Mouse (Mus musculus) adrenal gland, postnatal 36 days (tissue): ENCODE data around the gene Edem3. TPM values are rescaled to one million over a fixed set of nuclear protein-coding genes. Genes with fewer than 3 reads are reported as not detected.
A peak's percentile ranks its signal among the peaks of the same experiment; 100 is the strongest.

Experiments used
- DNase-seq, 2 experiments: peaks; one replicate each; pipeline ENCODE4 v3.0.0; 2021; ENCODE audit warnings: mixed read lengths in 1 of 2
- long read RNA-seq, 2 experiments: library from polyadenylated mRNA; stranded (forward); transcript quantifications; one replicate each; pipeline ENCODE4 v2.0.0; 2021; ENCODE audit warnings: borderline sequencing depth in 2 of 2
- total RNA-seq, 2 experiments: library from RNA; stranded (reverse); gene quantifications; 2 replicates each; pipeline ENCODE4 v1.2.3; 2021

The Edem3 gene
- 100 to 1,000 TPM; 120 to 146 TPM for total RNA-seq
- long read RNA-seq, experiment 1, full-length matches to known transcripts, result 12 of 29 reads
- long read RNA-seq, experiment 1, partial matches to known transcripts, result 10 of 29 reads
- long read RNA-seq, experiment 1, other reads (novel, unspliced or antisense), result 7 of 29 reads
- long read RNA-seq, experiment 2, full-length matches to known transcripts, result 4 of 11 reads
- long read RNA-seq, experiment 2, partial matches to known transcripts, result 4 of 11 reads
- long read RNA-seq, experiment 2, other reads (novel, unspliced or antisense), result 3 of 11 reads

DNA sequence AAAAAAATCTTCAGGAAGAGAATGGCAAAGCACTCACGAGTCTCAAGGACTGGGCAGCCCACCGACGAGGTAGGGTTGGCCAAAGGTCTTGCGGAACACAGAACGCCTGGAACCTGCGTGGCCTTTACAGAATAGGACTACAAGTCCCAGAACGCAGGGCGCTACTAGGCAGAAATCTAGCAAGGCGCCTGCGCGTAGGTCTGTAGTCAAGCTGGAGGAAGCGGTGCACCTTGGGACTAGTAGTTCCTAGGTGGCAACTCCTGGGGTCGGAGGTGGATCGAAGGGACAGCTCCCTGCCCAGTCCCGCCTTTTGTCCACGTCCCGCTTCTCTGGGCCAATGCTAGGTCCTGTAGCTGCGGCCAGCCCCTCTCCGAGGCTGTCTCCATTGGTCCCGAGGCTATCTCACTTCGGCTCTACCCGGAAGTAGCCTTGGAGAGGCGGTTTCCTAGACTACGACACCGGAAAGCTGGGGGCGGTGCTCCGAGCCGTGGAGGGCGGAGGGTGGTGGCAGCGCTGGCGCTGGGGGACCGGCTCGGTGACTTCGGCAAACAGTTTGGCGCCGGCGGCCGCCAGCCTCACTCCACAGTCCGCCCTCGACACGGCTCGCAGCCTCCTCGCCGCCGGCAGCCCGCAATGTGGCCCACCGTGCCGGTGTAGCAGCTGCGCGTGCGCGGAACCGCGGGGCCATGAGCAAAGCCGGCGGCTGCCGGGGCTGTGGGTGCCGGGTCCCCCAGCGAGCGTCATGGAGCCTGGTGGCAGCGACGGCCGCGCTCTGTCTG lies at the start of gene Edem3:
TSS of gene Edem3 (plus strand) at position 491 of the 779 bp plus-strand sequence.
- peak; percentile 98 to 99 for DNase-seq

DNA sequence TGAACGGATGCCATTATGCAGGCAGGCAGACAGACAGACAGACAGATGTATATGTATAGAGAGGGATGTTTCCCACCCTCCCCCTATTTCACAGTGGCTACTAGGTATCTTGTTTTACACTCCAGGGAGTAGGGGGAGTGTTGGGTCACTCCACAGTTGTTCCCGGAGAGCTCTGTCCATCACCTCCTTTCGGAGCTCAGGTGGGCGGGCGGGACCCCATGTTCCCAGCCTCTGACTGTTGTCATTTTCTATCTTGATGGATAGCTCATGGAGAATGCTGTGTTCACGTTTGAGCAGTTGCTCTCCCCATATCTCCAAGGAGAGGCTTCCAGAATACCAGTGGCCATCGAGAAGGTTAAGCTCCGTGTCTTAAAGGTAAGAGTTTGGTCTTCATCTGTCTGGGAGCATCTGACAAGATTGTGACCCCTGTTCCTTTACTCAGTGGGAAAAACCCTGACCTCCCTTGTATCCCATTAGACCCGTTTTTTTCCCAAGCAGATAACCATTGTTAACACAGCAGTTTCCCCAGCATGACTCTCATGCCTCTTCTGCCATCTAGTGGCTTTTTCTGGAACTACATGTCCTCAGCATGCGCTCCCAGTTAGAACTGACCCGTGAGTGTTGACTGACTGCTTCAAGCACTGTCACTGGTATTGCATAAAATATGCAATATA lies 49.3 kb upstream of the Edem3 start:
- DNase-seq, result peak; percentile 79 to 84

DNA sequence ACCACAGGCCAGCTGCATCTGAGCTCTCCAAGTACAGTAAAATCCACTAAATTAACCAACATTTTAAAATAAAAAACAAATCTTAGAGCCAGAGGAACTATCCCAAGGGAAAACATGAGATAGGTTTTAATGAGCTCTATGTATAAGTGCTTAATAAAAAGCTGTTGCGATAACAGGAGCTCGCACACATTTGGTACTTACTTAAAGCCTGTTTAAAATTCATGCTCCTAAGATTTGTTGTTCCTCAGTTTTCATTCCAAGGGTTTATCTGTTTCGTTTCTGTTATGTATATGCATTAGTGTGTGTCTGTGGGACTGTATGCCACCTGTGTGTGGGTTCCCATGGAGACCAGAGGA lies 48.8 kb upstream of the Edem3 start:
- no peak for DNase-seq

DNA sequence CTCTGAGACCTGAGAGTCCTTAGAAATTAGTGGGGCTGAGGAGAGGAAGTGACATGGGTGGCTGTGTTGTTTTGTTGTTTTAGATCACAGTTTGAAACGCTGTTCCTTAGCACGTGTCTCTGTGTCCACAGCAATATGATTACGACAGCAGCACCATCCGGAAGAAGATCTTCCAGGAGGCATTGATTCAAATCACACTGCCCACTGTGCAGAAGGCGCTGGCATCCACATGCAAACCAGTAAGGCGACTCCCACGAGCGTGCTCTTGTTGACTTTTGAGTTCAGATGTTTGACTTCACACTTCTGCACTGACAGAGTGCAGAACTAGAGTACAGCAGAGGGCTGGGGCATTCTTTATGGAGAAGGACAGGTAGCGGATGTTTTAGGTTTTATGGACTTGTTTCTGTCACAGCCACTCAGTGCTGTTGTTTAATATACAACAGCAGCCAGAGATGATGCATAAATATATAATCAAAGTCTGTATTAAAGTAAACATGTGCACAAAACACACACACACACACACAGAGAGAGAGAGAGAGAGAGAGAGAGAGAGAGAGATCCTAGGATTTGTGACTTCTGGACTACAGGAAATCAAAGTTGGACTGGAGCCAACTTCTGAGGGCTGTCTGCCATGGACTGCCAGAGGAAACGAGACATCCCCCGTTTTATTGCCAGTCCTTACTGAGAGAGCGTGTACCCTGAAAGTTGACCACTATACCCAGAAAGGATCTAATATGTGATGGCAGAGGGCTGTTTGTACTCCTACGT lies 46.0 kb upstream of the Edem3 start:
- DNase-seq, result peak in 1 of 2 experiments; percentile 55

DNA sequence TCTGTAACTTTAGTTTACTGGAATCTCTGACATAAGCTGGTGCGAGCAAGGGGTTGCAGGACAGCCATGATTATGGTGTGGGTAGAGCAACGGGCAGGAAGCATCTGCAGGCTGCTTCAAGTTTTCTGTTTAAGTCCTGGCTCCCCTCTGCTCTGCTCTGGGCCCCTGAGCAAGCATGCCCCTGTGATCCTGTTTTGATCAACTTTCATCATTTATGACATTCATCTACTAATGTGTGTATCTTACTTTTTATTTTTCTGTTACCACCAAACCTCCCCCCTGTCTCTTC lies 45.5 kb upstream of the Edem3 start:
- DNase-seq, result no peak

DNA sequence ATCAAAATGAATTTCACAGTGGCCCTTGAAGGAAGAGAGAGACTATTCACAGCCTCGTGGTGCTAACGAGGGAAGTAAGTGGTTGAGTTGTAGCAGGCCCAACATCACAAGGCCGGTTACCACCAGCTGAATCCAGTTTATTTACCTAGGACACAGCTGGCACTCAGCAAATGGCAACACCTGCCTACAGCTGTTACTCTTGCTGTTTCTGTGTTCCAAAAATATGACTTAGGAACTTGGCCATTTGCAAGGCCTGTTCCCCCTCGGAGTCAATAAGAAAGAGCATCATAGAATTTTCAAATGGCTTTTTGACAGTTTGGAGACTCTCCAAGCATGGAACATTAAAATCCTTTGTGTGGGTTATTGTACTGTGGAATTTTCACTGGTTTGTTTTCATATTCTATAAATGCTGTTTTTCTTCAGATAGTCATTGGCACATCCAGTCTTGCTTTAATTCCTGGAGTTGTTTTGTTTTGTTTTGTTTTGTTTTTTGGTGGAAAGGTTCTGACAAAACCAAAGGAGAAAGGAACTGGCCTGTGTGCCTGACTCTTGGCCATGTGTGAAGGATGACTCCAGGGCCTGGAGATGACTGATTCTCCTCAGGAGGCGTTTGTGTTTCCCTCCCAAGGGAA lies 44.6 kb upstream of the Edem3 start:
- DNase-seq, result no peak

DNA sequence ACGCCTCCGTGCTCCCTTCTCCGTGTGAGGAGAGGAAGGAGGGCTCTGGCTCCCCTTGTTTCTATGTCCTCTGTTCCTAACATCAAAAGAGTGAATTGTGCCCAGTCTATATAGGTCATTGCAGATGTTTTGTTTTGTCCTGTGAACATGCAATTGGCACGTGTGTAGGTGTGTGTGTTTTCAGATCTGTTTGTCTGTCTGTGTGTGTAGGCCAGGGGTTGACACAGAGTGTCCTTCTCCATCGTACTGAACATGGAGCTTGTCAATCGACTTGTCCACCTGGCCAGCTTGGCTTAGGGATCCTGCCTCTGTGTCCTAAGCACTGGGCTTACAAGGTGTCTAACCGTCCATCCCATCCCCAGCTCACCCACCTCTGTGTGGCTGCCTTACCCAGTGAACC lies 44.1 kb upstream of the Edem3 start:
- DNase-seq, result no peak

DNA sequence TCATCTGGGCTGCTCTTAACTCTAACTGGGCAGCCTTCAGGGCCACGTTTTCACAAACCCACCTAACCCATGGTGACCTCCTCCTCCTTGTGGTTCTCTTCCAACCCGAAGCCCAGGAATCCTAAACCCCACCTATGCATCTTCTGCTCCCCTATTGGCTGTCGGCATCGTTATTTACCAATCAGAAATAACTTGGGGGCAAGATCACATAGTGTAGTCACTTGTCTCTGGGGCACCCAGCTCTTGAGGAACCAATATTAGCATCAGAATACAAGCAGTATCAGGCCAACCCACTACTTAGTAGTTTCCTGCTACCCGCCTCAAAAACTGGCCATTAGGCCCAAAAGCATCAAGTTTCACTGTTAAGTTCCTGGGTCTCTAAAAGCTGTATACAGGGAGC lies 42.5 kb upstream of the Edem3 start:
- DNase-seq, result no peak

DNA sequence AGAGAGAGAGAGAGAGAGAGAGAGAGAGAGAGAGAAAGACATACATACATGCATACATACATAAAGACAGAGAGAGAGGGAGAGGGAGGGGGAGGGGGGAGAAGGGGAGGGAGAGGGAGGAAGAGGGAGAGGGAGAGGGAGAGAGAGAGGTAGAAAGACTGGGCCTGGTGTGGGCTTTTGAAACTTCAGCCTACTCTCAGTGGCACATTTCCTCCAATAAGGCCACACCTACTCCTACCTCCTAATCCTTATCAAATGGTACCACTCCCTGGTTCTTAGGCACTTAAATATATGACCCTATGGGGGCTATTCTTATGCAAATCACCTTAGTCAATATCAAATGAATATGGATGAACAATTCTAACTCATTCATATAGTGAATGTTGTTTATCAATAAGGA lies 41.5 kb upstream of the Edem3 start:
- no peak for DNase-seq

DNA sequence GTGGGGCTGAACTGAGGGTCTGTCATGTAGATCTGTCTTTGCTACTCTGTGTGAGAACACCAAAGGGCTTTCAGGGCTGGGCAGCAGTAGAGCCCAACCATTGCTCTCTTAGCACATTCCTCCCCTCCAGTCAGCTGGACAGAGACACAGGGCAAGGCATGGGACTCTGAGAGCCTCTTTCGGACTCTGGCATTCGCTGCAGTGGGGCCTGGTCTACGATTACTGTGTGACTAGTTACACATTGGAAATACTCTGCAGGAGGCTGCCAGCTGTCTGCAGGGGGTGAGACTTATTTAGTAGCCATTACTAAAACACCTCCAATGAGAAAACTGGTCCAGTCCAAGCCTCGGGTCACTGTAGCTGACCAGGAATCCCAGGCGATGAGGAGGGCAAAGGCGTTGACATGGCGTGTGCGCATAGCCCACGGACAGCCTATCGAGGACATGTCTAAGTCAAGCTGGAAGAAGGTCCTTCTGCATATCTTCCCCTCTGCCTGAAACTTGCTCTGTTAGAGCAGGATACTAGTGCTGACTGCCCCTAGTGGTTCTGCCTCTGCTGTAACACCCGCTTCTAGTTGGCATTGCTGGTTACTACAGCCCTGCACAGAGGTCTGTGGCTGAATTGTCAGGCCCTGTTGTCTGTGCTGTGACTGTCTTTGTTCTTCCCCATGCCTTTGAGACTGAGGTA lies 39.0 kb upstream of the Edem3 start:
- DNase-seq, result no peak

DNA sequence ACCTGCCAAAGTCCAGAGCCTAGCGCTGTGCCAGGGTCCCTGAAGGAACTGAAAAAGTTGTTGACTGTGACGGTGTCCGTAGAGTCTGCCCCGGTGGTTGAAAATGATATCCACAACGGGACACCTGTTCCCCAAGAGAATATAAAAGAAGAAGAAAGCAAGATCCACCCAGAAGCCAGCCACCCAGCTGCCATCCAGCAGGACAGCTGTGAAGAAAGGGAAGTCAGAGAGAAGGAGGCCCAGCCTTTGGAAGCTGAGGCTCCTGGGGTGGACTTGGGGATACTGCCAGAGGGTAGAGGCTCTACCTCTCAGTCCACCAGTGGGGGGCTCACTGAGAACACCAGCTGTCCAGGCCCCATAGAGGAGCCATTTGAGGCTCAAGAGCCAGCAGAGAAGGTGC lies 37.5 kb upstream of the Edem3 start:
- no peak for DNase-seq

DNA sequence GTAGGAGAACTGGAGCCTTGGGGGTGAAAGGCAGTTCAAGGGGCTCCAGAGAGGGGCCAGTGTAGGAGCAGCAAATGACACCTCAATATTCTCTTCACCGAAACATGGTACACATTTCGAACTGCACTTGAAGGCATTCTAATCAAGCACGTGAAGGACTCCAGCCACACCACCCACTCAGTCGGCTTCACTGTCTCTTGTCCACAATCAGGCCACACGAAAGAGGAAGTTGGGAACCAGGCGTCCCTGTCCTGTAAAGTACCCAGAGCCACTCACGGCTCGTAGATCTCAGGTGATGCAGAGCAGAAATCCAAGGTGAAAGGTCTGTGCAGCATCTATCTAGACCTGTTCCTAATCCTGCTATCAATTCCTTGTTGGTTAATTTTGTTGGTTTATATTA lies 36.6 kb upstream of the Edem3 start:
- no peak for DNase-seq

DNA sequence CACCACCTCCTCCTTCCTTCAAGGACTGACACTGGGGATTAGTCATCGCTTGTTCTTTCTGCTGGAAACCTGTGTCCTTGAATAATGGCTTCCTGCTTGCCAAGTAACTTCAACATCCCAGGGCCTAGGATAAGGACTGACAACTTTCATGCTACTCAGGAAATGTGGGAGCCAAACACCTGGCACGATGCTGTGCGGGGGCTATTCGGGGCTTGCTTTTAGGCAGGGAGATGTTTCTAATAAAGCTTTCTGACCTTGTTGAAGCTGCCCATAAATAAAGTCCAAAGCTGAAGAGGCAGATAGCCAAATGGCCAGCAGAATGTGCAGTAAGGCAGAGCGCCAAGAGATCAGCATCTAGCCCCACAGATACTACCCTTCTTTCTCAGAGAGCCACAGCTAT lies 35.3 kb upstream of the Edem3 start:
- peak; percentile 44 to 50 for DNase-seq

DNA sequence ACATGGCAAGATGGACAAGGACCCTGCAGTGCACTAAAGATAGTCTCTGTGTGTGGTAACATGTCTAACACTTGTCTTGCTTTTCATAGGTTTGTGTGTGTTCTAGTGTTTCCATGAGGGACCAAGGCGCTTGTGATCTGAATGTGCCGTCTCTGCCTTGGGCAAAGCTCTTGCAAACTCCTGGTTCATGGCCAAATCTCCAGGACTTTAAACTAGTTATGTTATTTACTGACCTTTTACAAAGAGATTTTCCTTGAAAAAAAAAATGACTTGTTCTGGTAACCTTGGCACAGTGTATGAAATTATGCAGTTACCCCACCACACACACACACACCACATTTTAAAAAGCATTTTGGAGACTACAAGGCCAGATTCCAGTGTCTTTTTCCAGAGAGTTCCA lies 34.6 kb upstream of the Edem3 start:
- DNase-seq, result peak; percentile 53 to 59

DNA sequence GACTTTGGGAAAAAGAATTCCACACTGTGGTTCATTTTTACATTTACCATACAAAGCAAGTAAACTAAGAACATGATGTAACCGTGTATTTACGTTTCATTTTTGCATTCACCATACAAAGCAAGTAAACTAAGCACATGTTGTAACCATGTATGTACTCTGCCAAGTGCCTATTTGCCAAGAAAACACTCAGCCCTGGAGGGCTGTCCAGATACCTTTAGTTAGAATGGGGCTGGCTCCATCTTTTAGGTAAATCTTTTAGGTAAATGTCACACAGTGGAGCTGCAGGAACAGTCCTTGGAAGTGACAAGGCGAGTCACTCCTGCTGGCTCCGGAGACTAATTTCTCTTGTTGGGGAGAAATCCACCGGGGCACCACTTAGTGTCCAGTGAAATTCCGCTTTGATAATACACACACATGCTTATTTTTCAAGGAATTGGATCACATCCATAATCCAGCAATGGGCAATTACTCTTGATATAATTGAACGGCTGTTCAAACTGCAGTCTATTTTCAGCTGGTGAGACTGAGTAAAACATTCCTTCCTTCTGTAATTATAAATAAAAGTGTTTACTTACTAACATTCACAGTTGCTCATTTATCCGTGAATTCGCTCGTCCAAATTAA lies 33.7 kb upstream of the Edem3 start:
- peak; percentile 37 to 48 for DNase-seq

DNA sequence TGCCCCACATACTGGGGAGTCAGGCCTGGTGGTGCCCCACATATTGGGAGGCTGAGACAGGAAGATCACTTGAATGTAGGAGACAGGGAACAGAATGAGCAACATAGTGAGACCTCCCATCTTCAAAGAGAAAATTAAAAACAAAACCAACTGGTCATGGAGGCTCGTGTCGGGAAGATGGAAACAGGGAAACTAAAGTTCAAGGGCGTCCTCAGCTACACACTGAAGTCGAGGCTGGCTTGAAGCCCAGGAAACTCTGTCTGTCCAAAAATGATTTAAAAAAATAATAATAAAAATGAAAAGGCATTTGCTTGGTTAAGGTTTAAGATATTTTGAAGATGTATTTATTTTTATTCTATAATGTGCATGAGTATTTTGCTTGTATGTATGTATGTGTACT lies 31.4 kb upstream of the Edem3 start:
- peak; percentile 51 to 52 for DNase-seq

DNA sequence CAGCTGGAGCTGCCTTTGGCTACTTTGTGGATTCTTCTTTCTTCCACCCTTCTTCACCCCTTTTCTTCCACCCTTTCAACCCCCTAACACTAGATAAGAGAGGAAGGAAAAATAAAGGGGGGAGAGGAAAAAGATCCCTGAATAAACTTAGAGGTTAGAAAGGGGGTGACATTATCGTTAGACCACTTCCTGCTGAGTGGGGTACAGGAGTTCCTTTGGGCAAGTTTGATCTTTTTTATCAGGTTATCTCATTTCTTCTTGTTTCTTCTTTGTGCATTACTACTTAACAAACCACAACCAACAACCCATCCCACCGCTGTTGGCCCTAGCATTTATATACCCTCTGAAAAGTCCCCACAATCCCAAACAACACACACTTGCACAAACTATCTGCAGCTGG lies 29.6 kb upstream of the Edem3 start:
- no peak for DNase-seq

DNA sequence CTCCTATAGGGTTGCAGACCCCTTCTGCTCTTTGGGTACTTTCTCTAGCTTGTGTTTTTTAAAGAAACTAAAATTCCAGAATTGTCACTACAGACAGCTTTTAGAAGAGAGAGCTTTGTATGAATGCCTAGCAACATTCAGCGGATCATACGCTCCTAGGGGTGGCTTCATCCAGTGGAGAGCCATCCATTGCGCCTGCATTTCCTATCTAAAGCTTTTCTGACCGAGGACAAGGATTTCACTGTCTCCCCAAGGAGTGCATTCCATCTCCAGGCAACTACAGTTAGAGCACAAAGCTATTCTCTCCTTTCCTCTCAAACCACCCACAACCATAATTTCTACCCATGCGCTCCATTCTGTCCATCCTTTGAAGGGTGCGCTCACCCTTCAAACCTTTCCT lies 28.8 kb upstream of the Edem3 start:
- no peak for DNase-seq

DNA sequence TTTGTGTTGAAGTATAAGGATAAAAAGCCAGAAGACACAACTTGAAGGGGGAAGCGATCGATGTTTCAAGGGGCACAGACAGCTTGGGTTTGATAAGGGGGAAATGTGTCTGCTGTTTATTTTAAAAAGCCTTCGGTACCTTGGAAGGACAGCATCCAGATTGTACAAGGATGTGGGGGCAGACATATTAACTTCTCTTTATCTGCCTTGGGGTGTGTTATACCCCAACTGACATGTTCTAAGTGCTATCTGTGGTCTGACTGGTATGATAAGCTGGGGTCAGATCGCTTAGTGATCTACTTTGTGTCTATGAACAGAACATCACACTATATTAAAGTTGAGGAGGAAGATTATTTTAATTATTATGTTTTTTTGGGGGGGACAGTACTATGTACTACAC lies 27.0 kb upstream of the Edem3 start:
- no peak for DNase-seq

DNA sequence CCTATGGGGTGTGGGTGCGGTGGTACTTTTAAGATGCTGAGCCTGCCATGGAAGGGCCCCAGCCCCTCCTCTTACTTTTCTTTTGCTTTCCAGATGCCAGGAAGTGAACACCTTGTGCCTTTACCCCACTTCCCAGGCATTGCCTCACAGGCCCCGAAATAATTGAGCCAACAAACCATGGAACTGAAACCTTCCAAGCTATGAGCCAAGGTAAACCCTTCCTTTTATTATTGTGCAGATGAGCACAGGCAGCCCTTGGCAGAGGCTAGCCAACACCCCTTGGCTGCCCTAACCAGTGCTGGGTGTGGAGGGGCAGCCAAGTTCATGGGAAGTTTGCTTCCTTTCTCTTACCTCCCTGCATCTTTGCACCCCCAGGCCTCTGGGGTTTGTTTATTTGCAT lies 18.0 kb upstream of the Edem3 start:
- no peak for DNase-seq

DNA sequence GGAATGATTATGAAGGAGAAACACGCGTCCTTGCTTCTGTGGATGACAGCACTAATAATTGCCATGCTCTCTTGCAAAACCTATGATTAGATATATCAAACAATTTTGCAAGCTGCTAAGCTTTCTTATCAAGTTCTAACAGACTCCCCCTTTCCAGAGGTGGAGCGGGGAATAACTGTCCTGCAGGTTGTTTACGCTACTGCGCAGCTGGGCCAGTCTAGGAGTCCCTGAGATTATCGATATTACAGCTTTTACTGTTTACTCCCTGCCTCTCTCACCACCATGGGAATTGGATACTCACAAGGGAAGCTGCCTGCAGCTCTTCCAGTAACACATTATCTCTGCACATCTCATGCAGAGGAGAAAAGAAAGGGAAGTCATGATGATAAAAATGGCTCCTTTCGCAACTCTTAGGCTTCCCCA lies 14.0 kb upstream of the Edem3 start:
- no peak for DNase-seq
